Mouse (Mus musculus) 3T3-L1 (cell line): ENCODE results near the gene Hmgcs2.
A peak's percentile ranks its signal among the peaks of the same experiment; 100 is the strongest.

Source experiments
- DNase-seq: peaks from one replicate; pipeline ENCODE4 v3.0.0-alpha.2; 2015; ENCODE audit warnings: low read depth, low spot score

The Hmgcs2 gene

GRCm38 (mm10) chr3:98336661-98337654 lies 56.7 kb downstream of the Hmgcs2 start:
- DNase-seq = no peak

DNA sequence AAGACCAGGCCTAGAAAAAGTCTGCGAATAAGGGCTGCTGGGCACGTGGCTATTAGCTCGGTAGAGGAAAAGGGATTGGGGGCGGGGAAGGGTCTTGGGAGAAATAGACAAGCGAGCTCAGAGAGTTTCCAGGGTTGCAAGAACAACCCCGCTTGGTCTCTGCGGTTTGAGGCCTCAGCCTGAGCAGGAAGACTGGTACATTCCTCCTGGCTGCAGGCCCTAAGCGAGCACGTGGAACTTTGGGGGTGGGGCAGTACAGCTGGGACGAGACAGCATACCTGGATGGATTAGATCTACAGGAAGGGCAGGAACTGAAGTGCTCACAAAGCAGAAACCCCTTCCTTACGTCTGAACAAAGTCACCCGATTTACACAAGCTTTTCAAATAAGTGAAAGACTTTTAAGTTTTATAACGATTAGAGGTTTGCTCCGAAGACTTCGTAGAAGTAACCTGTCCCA lies 58.4 kb downstream of the Hmgcs2 start:
- DNase-seq = peak; percentile 85

GRCm38 (mm10) chr3:98339097-98339705 lies 59.0 kb downstream of the Hmgcs2 start:
- peak; percentile 62 for DNase-seq

GRCm38 (mm10) chr3:98339706-98340109 lies 59.5 kb downstream of the Hmgcs2 start, which contains the start of gene Phgdh:
TSS of gene Phgdh (minus strand) at chr3:98339990.
- DNase-seq = peak; percentile 94

- no peak for DNase-seq
Observed at GRCm38 (mm10) chr3:98340818-98341594, 60.8 kb downstream of the Hmgcs2 start.

DNA sequence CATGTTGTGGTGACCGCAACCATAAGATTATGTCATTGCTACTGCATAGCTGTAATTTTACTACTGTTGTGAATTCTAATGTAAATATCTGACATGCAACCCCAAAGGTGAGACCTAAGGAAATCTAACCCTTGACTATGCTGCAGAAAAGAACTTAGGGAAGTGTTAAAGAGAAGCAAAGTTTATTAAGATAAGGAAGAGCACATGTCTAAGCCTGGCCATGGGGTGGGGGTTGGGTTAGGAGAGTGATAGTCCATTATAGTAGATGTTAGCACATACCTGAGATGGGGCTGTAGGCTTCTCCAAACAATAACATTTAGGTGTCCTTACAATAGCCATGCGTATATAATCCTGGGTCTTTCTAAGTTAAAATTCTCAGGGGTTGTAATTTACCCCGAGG lies 63.0 kb downstream of the Hmgcs2 start:
- no peak for DNase-seq

DNA sequence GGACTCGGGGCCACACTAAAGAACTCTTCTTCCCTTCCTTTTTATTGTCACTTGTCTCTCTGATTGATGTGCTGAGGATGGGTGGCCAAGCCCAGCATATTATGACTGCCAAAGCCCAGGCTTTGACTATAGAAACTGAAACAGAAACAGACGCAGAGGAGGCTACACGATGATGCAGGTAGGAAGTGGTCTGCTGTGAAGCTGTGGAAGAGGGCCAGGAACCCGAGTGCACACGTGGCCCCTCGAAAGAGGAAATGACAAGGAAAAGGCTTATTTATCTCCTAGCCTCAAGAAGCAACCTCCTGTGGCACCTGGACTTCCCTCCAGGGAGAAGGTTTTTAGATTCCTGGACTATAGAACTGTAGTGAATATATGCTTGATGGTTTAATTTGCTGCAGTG lies 67.9 kb downstream of the Hmgcs2 start:
- no peak for DNase-seq

DNA sequence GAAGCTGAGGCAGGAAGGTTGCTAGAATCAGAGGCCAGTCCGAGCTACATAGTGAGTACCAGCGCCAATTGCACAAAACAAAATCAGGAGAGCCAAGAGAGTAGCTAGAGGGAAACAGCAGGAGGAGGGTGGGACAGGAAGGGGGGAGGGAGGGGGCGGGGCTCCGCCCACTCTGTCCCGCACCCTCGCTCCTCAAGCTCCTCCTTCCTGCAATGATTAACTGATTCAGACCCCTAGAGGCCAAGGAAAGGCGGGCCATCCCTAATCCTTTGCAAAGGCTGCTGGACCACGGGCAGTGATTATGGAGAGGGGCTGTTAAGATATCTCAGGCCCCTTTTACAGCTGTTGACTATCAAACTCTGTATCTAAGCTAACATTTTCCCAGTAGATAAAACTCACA lies 68.5 kb downstream of the Hmgcs2 start:
- no peak for DNase-seq

GRCm38 (mm10) chr3:98353892-98354291 lies 73.7 kb downstream of the Hmgcs2 start:
- peak; percentile 92 for DNase-seq

GRCm38 (mm10) chr3:98355344-98356025 lies 75.2 kb downstream of the Hmgcs2 start:
- DNase-seq = peak; percentile 89

DNA sequence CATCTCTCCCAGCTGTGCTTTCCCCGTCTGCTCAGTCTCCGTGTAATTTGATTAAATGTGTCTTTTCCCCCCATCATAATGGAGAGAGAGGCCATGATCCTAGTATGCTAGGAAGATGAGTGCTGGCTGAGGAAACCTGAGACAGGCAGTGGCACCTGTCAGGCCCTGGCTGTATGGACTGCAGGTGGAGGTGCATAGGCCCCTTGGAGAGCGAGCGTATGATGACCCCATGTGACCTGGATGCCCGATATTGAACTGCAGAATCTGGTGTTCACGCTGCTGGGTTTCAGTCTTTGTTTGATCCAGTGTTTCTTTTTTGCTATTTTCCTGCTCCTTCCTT lies 75.8 kb downstream of the Hmgcs2 start:
- no peak for DNase-seq

DNA sequence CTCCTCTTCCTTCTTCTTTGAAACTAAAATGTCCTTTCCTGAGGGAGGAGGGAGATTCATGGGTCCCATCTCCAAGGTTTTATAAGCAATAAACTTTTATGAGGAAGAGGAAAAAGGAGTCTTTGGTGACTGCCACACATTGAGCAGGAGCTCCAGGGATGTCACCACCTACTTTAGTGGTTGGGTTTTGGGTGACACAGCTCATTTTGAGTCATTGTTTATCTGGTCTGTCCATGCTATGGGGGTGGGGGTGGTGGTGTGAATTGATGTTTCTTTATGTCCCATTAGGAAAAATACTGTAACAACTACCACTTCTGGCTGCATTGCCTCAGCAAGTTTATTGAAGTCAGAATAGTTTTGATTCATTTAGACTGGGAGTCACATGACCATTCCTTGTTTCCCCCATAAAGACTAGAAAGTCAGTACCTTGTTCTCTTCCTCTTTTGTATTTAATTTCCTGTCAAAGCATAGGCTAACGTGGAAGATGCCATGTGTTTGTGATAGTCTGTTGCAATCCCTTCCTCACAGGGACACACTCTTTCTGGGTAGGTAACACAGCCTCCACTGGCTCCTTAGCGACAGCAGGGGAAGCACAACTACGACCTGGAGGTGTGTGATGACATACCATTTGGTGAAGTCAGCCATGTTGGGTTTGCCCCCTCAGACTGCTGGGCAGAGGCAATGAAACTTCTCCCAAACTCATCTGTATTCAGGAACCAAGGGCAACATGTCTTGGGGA lies 76.6 kb downstream of the Hmgcs2 start:
- peak; percentile 25 for DNase-seq
